Mouse (Mus musculus): Measurements from ENCODE around the gene Tomm22.

The Tomm22 gene

GRCm38 (mm10) chr15:79685141-79685641, 14.5 kb downstream of the Tomm22 start:
- DNase-seq (ENCODE audit: low spot score in 2 of 2), result peak in 1 of 2 experiments; percentile 28

DNA sequence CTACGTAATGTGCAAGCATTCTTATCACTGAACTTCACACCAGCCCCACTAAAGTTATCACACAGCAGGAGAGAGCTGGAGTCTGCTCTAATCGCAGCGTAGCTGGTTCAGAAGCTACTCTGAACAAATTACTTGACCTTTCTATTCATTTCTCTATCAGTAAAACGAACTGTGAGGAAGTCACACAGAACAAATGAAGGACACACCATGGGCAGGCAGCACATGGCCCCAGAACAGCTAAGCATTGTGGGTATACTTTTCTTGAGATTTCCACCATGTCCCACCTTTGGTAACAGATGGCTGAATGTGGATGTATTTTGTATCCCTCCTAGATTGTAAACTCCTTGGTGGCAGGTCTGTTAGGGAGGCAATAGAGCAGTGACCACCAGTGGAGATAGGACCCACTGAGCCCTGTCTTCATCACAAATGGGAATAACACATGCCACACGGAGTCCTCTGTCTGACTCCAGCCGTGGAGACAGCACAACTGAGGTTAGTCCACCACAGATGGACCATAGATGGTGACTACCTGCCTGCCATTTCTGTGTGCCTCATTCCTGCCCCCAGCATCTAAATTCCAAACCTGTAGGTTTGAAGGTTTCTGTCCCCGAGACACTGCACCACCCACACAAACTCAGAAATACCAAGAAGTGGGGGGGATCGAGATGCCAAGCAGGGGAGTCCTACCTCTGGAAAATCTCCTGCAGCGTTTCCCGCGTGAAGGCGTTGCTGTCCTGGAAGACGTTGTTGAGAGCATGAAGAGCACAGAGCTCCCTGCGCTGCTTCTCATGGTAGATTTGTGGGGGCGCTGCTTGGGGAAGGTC, 15.6 kb downstream of the Tomm22 start:
- peak in 1 of 2 experiments; percentile 34 for DNase-seq (ENCODE audit: low spot score in 2 of 2)

DNA sequence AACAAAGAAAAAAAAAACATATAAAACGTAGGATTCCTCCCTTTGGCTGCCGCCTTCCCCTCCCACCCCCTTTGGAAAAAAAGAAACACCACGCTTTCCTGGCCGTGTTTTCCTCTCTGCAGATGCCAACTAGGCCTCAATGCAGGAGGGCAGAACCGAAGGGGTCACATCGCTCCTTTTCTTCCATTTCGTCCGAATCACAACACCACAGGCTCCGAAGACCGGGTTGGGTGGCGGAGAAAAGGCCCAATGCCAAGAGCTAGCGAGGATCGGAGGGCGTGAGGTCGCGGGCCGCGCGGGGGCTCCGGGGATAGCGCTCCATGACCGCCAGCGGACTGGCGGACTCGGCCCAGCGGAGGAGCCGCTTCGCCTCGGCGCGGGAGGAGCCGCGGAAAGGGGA, 16.5 kb downstream of the Tomm22 start:
- no peak for DNase-seq (ENCODE audit: low spot score in 2 of 2)

- DNase-seq (ENCODE audit: low spot score in 2 of 2), result peak; percentile 98 to 99
These were observed 17.1 kb downstream of the Tomm22 start, which contains the start of gene Josd1 for GRCm38 (mm10) chr15:79687646-79688267. Gene Josd1 (minus strand): TSS chr15:79687919.

DNA sequence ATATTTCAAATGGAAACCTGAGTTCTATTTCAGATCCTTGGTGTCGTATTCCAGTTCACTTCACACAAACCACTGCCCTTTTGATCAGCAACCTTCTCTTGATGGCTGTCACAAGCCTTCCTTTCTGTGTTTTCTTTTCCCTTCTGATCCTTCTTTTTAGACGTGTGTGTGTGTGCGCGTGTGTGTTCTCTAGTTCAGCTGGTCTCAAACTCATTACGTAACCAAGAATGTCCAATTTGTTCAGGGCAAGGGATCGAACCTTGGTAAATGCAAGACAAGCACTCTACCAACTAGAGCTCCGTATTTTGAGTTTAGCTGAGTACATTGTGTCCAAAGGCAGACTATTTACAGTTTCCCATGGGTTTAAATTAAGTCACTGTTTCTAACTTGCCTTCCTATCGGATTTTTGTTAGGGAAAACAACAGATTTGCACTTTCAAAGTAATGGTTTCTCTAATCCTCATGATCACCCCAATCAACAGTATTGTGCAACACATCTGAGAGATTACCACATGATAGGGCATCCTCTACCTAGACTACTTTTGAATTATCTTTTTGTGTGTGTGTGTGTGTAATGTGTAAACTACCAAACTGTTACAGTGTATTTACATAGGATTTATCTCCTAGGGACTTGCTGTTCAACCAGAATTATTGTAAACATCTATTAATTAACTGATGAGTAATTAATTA, 17.8 kb downstream of the Tomm22 start:
- no peak for DNase-seq (ENCODE audit: low spot score in 2 of 2)

DNA sequence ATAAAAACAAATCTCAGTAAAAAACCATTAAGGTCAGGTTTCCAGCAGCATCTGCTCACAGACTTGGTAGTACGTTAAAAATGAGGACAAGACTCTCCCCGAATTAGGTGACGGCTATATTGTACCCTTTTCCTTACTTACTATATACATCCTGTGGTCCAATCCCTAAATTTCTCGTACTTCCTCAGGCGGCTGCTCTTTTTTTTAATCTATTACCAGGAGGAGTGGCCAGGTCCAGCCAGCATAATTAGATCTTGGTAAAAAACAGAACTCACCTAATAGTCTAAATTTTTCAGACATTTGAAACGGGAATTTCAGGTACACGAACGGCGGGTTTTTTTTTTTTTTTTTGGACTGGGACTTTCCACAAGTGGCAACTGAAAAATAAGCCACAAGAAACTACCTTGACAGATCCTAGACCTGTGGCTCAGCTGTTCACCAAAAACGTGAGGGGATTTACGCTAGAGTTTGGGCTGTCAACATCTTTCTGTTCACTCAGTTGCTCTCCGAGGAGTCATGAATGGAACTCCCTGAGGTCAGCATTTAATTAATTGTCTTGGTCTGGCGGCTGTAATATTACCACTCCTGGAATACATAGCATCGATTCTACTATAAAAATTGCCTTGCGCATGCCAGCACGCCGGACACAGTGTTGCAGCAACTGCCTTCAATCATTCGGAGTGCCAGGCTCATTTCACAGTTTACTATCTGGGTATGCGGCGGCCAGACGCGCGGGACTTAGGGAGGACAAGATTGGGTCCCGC, 19.2 kb downstream of the Tomm22 start:
- no peak for DNase-seq (ENCODE audit: low spot score in 2 of 2)

DNA sequence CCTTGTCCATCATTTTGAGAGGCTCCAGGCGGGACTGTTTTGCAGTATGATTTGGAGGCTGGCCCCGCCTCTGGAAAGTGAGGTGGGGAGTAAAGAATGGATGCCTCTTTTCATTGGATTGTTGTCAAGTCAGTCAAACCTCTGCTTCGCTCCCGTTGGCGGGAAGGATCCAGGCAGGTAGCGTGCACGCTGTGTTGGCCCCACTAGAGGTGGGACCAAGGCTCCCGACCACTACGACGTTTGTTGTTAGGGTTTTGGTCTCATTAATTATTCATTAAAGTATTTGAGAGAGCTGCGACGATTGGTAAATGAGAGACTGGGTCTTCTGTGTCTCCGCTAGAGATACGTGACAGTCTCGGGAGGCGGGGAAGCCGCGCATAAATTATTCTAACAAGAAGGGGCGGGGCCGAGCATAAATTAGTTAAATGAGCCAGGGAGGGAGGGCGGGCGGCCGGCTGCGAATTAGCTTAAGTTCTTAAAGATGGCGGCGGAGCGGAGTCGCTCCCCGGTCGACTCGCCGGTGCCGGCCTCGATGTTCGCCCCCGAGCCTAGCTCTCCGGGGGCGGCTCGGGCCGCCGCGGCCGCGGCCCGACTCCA, 19.9 kb downstream of the Tomm22 start, which contains the start of gene Gtpbp1:
Gene Gtpbp1, plus strand, starts transcription at position 420 of the 597 bp plus-strand sequence.
- peak; percentile 87 to 95 for DNase-seq (ENCODE audit: low spot score in 2 of 2)

DNA sequence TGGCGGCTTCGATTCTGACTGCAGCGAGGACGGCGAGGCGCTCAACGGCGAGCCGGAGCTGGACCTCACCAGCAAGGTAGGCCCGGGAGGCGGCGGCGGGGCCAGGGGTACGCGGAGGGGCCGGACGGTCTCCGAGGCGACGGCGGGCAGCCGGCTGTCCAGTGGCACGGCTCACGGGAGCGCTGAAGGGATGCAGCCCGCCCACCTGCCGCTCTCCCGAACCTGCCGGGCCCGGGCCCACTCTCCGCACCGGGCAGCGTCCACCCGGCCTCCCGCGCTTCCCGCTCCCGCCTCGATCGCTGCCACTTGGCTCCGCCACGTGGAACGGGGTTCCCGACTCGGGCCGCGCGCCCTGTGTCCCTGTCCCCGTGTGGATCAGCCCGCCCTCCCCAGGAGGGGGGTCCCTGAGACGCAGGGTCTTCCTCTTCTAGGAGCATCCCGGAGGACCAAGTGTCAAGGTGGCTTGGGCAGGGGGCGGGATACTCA, 20.4 kb downstream of the Tomm22 start:
- peak in 1 of 2 experiments; percentile 85 for DNase-seq (ENCODE audit: low spot score in 2 of 2)

DNA sequence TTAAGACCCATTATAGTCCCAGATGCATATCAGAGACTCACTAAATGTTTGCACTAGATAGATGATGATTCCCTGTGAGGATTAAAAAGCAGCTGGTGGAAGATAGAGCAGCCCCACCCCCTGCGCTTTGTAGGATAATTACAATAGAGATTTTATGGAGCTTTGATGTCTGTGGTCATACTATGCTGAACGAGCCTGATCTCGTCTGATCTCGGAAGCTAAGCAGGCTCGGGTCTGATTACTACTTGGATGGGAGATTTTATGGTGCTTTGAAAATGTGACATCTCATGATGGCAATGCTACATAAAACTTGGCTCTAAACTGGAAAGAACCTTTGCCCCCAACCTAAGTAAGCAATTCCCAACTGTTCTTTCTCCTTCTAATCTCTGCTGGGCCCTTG, 21.7 kb downstream of the Tomm22 start:
- DNase-seq (ENCODE audit: low spot score in 2 of 2), result no peak

- DNase-seq (ENCODE audit: low spot score in 2 of 2), result peak; percentile 48 to 55
These were observed 23.1 kb downstream of the Tomm22 start for GRCm38 (mm10) chr15:79693740-79694139.

DNA sequence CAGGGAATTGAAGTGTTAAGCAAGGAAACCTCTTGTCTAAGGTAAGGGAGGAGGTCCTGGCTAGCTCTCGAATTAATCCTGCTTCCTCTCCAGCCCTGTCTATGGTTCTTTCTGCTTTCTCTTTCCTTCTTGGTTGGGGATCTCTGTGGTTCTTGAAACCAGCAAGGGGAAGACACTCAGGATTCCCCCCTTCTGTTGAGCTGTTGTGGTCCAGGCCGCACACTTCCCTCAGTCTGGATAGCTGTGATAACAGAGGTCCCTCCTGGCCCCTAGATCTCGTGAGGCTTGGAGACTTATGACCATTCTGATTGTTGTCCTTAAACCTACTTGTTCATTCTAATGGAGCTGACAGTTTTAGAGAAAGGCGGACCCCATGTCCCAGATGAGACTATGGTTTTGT, 23.9 kb downstream of the Tomm22 start:
- peak in 1 of 2 experiments; percentile 47 for DNase-seq (ENCODE audit: low spot score in 2 of 2)

- peak in 1 of 2 experiments; percentile 30 for DNase-seq (ENCODE audit: low spot score in 2 of 2)
These were observed 24.9 kb downstream of the Tomm22 start for GRCm38 (mm10) chr15:79695516-79695915.

DNA sequence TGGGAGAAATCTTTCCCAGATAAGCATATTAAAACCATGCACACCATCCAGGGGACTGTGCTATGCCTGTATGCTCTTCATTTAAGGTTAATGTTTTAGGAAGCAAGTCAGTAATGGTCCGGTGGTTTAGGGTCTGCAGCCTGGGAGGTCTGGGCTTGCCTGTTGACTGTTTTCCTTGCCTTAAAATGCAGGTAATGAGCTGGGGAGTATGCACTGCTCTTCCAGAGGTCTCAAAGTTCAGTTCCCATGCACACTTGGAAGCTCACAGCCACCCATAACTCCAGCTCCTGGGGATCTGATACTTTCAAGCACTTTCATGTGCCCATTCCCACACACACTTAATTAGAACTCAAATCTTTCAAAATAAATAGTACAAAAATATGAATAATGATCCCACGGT, 25.8 kb downstream of the Tomm22 start:
- no peak for DNase-seq (ENCODE audit: low spot score in 2 of 2)

DNA sequence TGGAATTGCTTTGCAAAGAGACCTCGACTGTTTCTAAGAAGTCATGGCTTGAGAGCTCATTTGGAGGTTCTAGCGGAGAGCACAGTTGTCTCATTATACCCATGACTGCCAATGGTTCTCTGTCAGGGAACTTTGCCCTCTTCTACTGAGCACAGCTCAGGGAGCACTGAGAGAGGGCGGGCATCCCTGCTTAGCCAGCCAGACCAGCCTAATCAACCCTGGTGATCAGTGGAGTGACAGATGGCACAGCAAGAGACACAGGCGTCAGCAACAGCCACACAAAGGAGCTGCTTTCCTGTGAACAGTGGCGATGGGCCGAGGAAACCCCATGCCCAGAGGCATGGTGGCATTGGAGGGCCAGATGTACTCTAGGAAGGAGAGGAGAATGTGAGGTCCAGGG, 26.4 kb downstream of the Tomm22 start:
- DNase-seq (ENCODE audit: low spot score in 2 of 2), result no peak

DNA sequence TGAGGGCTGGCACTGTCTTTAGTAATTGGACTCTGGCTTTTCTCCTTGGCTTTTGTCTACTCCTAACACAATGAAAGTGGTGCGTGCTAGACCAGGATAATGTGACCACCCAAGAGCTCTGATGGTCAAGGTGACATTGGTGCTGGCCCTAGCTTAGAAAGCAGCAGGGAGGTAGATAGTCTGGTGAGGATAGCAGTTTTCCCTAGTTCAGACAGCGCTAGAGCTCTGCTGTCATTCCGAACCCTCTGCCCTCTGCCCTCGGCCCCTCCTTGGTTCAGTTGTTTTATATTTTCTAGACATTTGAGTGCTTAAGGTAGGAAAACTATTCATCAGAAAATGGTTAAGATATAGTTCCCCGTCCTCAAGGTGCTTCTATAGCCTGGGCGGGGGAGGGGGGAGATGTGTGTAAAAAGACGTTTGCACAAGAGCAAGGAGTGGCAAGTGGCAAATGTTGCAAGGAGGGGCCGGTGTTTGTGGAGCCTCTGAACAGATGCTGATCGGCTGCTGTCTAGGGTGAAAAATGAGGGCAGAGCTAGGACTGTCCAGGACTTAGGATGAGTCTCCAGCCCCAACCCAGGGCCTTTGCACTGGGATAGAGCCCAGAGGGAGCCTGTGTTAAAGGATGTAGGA, 27.0 kb downstream of the Tomm22 start:
- no peak for DNase-seq (ENCODE audit: low spot score in 2 of 2)

DNA sequence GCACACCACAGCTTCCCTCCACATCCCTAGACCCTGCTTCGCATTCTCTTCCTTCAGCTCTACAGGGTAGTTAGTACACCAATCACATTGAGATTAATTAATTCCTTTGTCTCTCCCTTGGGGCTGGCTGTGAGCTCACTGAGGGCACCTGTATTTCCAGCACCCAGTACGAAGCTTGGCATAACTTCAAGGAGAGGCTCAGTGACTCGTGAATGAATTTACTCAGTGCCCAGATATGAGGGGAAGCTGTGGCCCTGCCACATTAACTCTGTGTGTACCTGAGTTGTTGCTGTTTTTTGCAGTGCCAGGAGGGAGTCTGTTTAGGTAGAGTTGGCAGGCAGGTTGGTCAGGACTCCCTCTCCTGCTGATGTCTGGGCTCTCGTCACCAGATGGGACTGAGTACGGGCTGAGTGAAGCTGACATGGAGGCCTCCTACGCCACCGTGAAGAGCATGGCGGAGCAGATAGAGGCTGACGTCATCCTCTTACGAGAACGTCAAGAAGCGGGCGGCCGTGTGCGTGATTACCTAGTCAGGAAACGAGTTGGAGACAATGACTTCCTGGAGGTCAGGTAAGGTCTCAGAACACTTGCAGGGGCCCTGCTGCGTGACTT, 36.0 kb downstream of the Tomm22 start:
- no peak for DNase-seq (ENCODE audit: low spot score in 2 of 2)

DNA sequence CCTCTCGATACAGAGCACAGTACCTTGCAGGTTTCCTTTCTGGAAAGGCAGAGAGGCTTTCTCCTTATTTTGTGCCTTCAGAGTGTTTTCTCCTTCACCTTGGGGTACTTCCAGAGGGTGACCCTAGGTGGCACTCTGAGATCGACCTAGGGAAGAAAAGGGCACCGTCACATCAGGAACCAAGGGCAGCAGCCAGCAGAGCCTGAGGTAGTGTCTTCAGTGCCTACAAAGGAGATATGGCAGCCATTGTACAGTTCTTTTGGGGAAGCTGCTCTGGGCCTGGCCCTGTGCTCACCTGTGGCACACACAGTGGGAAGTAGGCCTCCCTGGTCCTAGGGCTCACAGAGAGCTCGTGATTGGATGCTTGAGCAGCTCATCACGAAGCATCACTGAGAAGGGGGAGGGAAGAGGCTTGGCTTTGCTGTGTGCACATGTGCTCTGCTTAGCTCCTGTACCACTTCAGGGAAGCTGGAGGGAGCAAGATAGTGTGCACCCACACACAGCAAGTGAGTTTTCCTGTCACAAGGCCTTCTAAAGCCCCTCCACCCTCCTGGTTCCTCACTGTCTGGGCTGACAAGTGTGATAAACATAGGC, 37.7 kb downstream of the Tomm22 start:
- DNase-seq (ENCODE audit: low spot score in 2 of 2), result no peak

GRCm38 (mm10) chr15:79715646-79716045, 45.0 kb downstream of the Tomm22 start:
- no peak for DNase-seq (ENCODE audit: low spot score in 2 of 2)

DNA sequence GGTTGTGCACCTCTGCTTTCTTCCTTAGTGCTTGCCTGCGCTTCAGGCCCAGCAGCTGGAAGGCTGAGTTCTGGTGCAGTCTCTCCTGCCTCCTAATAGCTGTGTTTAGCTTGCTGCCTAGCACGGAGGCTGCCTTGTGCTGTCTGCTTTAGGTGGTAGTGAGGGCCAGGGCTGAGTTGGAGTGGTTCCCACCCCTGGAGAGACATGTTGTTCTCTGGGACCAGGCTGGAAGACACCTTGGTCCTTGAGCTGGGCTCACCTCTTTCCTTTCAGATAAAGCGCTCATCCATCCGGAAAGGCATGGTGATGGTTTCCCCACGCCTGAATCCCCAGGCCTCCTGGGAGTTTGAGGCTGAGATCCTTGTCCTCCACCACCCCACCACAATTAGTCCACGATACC, 46.0 kb downstream of the Tomm22 start:
- no peak for DNase-seq (ENCODE audit: low spot score in 2 of 2)

DNA sequence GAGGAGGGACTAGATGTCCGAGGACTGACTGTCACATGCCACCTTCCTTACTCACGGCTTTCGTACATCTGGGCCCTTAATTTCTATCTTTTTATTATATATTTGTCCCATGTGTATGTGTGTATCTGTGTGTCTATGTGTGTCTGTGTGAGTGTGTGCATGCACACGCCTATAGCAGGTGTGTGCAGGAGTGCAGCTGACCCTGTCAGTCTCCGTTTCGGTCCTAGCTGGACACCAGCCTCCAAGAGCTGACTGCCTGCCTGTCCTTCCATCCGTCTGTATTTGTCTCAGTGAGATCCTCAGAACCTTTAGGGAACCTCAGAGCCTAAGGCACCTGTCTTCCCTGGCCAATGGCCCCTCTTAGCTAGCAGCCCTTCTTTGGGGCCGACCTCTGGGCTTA, 49.6 kb downstream of the Tomm22 start:
- DNase-seq (ENCODE audit: low spot score in 2 of 2), result no peak

Data from spleen, postnatal 10 days (tissue).